Mouse (Mus musculus) erythroblast, adult 5-6 weeks (primary cell): ENCODE results near the gene Sugct. TPM values are rescaled to one million over a fixed set of nuclear protein-coding genes. Genes with fewer than 3 reads are reported as not detected.
"Not testable (repeated sequence)": the region's sequence is repeated elsewhere in the genome, so short reads cannot be mapped to it uniquely, and the experiment has no call there.

Experiments
- ATAC-seq: replicated peaks from 2 replicates; pipeline ENCODE4 v1.8.0; 2016; ENCODE audit warnings: moderate number of reproducible peaks, mild to moderate bottlenecking, moderate TSS enrichment, inconsistent platforms; ENCODE audit not compliant: poor library complexity, low FRiP score, severe bottlenecking
- total RNA-seq, 2 experiments: library from RNA; stranded (forward) in 1 of 2; stranded (reverse) in 1 of 2; fragments of 150-400 nt in 1 of 2; fragments of 200-764, 138-1000 nt in 1 of 2; gene quantifications; 2 replicates each; pipeline versions ENCODE4 v1.2.3 to v1.2.4; 2015 to 2017; ENCODE audit warnings: low replicate concordance in 2 of 2

Gene Sugct
- total RNA-seq, 2 experiments from 2014 or later: 0.38 TPM; not detected in 1

GRCm38 (mm10) chr13:17624976-17625375 lies 70.4 kb downstream of the Sugct start:
- ATAC-seq: no peak

GRCm38 (mm10) chr13:17606217-17606616 lies 89.1 kb downstream of the Sugct start:
- no peak for ATAC-seq

- no peak for ATAC-seq
Measured at GRCm38 (mm10) chr13:17604670-17605069, 90.7 kb downstream of the Sugct start.

GRCm38 (mm10) chr13:17603756-17604155 lies 91.6 kb downstream of the Sugct start:
- ATAC-seq: no peak

GRCm38 (mm10) chr13:17585267-17585913 lies 110.0 kb downstream of the Sugct start:
- no peak for ATAC-seq

- ATAC-seq: no peak
Measured at GRCm38 (mm10) chr13:17584804-17585203, 110.5 kb downstream of the Sugct start.

GRCm38 (mm10) chr13:17581684-17582083 lies 113.7 kb downstream of the Sugct start:
- no peak for ATAC-seq

- no peak for ATAC-seq
Measured at GRCm38 (mm10) chr13:17559357-17559756, 136.0 kb downstream of the Sugct start.

- no peak for ATAC-seq
Measured at GRCm38 (mm10) chr13:17536341-17536740, 159.0 kb downstream of the Sugct start.

- no peak for ATAC-seq
Measured at GRCm38 (mm10) chr13:17534871-17535270, 160.5 kb downstream of the Sugct start.

- no peak for ATAC-seq
Measured at GRCm38 (mm10) chr13:17534469-17534868, 160.9 kb downstream of the Sugct start.

GRCm38 (mm10) chr13:17511184-17511778 lies 184.1 kb downstream of the Sugct start:
- no peak for ATAC-seq

GRCm38 (mm10) chr13:17494936-17495335 lies 200.4 kb downstream of the Sugct start:
- ATAC-seq: no peak

- no peak for ATAC-seq
Measured at GRCm38 (mm10) chr13:17494056-17494574, 201.2 kb downstream of the Sugct start.

GRCm38 (mm10) chr13:17457981-17458380 lies 237.4 kb downstream of the Sugct start:
- ATAC-seq: not testable (repeated sequence)

GRCm38 (mm10) chr13:17432139-17432916 lies 263.0 kb downstream of the Sugct start:
- ATAC-seq: no peak

- no peak for ATAC-seq
Measured at GRCm38 (mm10) chr13:17421875-17422274, 273.5 kb downstream of the Sugct start.

- ATAC-seq: no peak
Measured at GRCm38 (mm10) chr13:17420557-17420956, 274.8 kb downstream of the Sugct start.

GRCm38 (mm10) chr13:17342836-17343235 lies 352.5 kb downstream of the Sugct start:
- no peak for ATAC-seq

- no peak for ATAC-seq
Measured at GRCm38 (mm10) chr13:17335885-17336540, 359.3 kb downstream of the Sugct start.
